Mouse (Mus musculus): Measurements from ENCODE around the gene Spsb1. TPM values are rescaled to one million over a fixed set of nuclear protein-coding genes. Genes with fewer than 3 reads are reported as not detected.
A peak's percentile ranks its signal among the peaks of the same experiment; 100 is the strongest.

Spsb1 gene
- polyA plus RNA-seq, 1 experiment from 2014 or later = 26.5 TPM

GRCm38 (mm10) chr4:149920886-149921285, 34.0 kb downstream of the Spsb1 start:
- peak overlapping the region; percentile 40 for H3K4me2 ChIP-seq (replicated peaks; ENCODE audit: low read depth)
- no peak overlapping the region for H3K4me3 ChIP-seq (ENCODE audit: low read depth, low read length)
- H3K9ac ChIP-seq (ENCODE audit: low read depth, low read length) = no peak overlapping the region
- peak; percentile 34 for ATAC-seq
- peak; percentile 52 for TF ChIP-seq CTCF (IDR thresholded peaks at IDR 0.05; ENCODE audit: low read depth)
- no peaks in the 10 kb centered on the region for H3K27me3 ChIP-seq (replicated peaks; ENCODE audit: control insufficient read depth, insufficient read depth, low read length)
- H3K9me3 ChIP-seq (ENCODE audit: control insufficient read depth) = no peaks in the 10 kb centered on the region
- H3K4me1 ChIP-seq (replicated peaks; ENCODE audit: control insufficient read depth, insufficient read depth, low read length) = peaks cover 28% of the 10 kb centered on the region
- WGBS = 19% methylated on average over 12 of the region's 12 CpGs
- peak overlapping the region; percentile 89 for H3K27ac ChIP-seq (ENCODE audit: low read depth, low read length)
- H3K36me3 ChIP-seq (ENCODE audit: control insufficient read depth, insufficient read depth) = peaks cover 2% of the 10 kb centered on the region; the same call in 1 of the 2 replicates

GRCm38 (mm10) chr4:149918455-149919070, 36.3 kb downstream of the Spsb1 start:
- H3K27me3 ChIP-seq (replicated peaks; ENCODE audit: control insufficient read depth, insufficient read depth, low read length) = no peaks in the 10 kb centered on the region
- no peaks in the 10 kb centered on the region for H3K9me3 ChIP-seq (ENCODE audit: control insufficient read depth)
- ATAC-seq = no peak
- no peaks in the 10 kb centered on the region; the same call in 1 of the 2 replicates for H3K36me3 ChIP-seq (ENCODE audit: control insufficient read depth, insufficient read depth)
- no peak overlapping the region for H3K4me2 ChIP-seq (replicated peaks; ENCODE audit: low read depth)
- peak overlapping the region; percentile 90 for H3K27ac ChIP-seq (ENCODE audit: low read depth, low read length)
- WGBS = 83% methylated on average over 15 of the region's 15 CpGs
- H3K4me1 ChIP-seq (replicated peaks; ENCODE audit: control insufficient read depth, insufficient read depth, low read length) = peaks cover 28% of the 10 kb centered on the region
- no peak for TF ChIP-seq CTCF (IDR thresholded peaks at IDR 0.05; ENCODE audit: low read depth)
- H3K9ac ChIP-seq (ENCODE audit: low read depth, low read length) = no peak overlapping the region
- H3K4me3 ChIP-seq (ENCODE audit: low read depth, low read length) = no peak overlapping the region

- Histone ChIP-seq H3K9me3 (ENCODE audit: control insufficient read depth) (no peaks in the 10 kb centered on the region), H3K4me3 (ENCODE audit: low read depth, low read length) (no peak overlapping the region), H3K27me3 (replicated peaks; ENCODE audit: control insufficient read depth, insufficient read depth, low read length) (no peaks in the 10 kb centered on the region), H3K36me3 (ENCODE audit: control insufficient read depth, insufficient read depth) (no peaks in the 10 kb centered on the region; the same call in 1 of the 2 replicates), H3K4me1 (replicated peaks; ENCODE audit: control insufficient read depth, insufficient read depth, low read length) (peaks cover 26% of the 10 kb centered on the region), H3K4me2 (replicated peaks; ENCODE audit: low read depth) (no peak overlapping the region), H3K27ac (ENCODE audit: low read depth, low read length) (peak overlapping the region; percentile 90), H3K9ac (ENCODE audit: low read depth, low read length) (no peak overlapping the region)
- peak; percentile 85 for ATAC-seq
- WGBS = 27% methylated on average over 3 of the region's 3 CpGs
- TF ChIP-seq CTCF (IDR thresholded peaks at IDR 0.05; ENCODE audit: low read depth) = no peak
These were observed 38.0 kb downstream of the Spsb1 start for GRCm38 (mm10) chr4:149916831-149917230.

- no peak for TF ChIP-seq CTCF (IDR thresholded peaks at IDR 0.05; ENCODE audit: low read depth)
- Histone ChIP-seq H3K4me1 (replicated peaks; ENCODE audit: control insufficient read depth, insufficient read depth, low read length) (peaks cover 17% of the 10 kb centered on the region), H3K27ac (ENCODE audit: low read depth, low read length) (no peak overlapping the region), H3K9me3 (ENCODE audit: control insufficient read depth) (no peaks in the 10 kb centered on the region), H3K27me3 (replicated peaks; ENCODE audit: control insufficient read depth, insufficient read depth, low read length) (no peaks in the 10 kb centered on the region), H3K4me3 (ENCODE audit: low read depth, low read length) (no peak overlapping the region), H3K9ac (ENCODE audit: low read depth, low read length) (no peak overlapping the region), H3K36me3 (ENCODE audit: control insufficient read depth, insufficient read depth) (no peaks in the 10 kb centered on the region; the same call in 1 of the 2 replicates), H3K4me2 (replicated peaks; ENCODE audit: low read depth) (no peak overlapping the region)
- 76% methylated on average over 7 of the region's 7 CpGs for WGBS
- ATAC-seq = no peak
These were observed 41.0 kb downstream of the Spsb1 start for GRCm38 (mm10) chr4:149913709-149914370.

GRCm38 (mm10) chr4:149912451-149912850, 42.4 kb downstream of the Spsb1 start:
- Histone ChIP-seq H3K36me3 (ENCODE audit: control insufficient read depth, insufficient read depth) (no peaks in the 10 kb centered on the region; the same call in 1 of the 2 replicates), H3K4me1 (replicated peaks; ENCODE audit: control insufficient read depth, insufficient read depth, low read length) (peaks cover 11% of the 10 kb centered on the region), H3K27me3 (replicated peaks; ENCODE audit: control insufficient read depth, insufficient read depth, low read length) (no peaks in the 10 kb centered on the region), H3K4me3 (ENCODE audit: low read depth, low read length) (no peak overlapping the region), H3K27ac (ENCODE audit: low read depth, low read length) (no peak overlapping the region), H3K9ac (ENCODE audit: low read depth, low read length) (no peak overlapping the region), H3K4me2 (replicated peaks; ENCODE audit: low read depth) (no peak overlapping the region), H3K9me3 (ENCODE audit: control insufficient read depth) (no peaks in the 10 kb centered on the region)
- WGBS = 70% methylated on average over 4 of the region's 4 CpGs
- ATAC-seq = no peak
- TF ChIP-seq CTCF (IDR thresholded peaks at IDR 0.05; ENCODE audit: low read depth) = no peak

- H3K36me3 ChIP-seq (ENCODE audit: control insufficient read depth, insufficient read depth) = peaks cover 13% of the 10 kb centered on the region
- no peaks in the 10 kb centered on the region for H3K27me3 ChIP-seq (replicated peaks; ENCODE audit: control insufficient read depth, insufficient read depth, low read length)
- no peak overlapping the region for H3K27ac ChIP-seq (ENCODE audit: low read depth, low read length)
- H3K9me3 ChIP-seq (ENCODE audit: control insufficient read depth) = no peaks in the 10 kb centered on the region
- peaks cover 4% of the 10 kb centered on the region; the same call in 1 of the 2 replicates for H3K4me1 ChIP-seq (replicated peaks; ENCODE audit: control insufficient read depth, insufficient read depth, low read length)
- no peak for TF ChIP-seq CTCF (IDR thresholded peaks at IDR 0.05; ENCODE audit: low read depth)
- H3K9ac ChIP-seq (ENCODE audit: low read depth, low read length) = no peak overlapping the region
- H3K4me3 ChIP-seq (ENCODE audit: low read depth, low read length) = no peak overlapping the region
- no peak for ATAC-seq
- H3K4me2 ChIP-seq (replicated peaks; ENCODE audit: low read depth) = no peak overlapping the region
- 92% methylated on average over 4 of the region's 4 CpGs for WGBS
These were observed 44.3 kb downstream of the Spsb1 start for GRCm38 (mm10) chr4:149910558-149910957.

All from intestine, postnatal 0 days (tissue).